Mouse (Mus musculus): ENCODE results near the gene Crybb3. TPM values are rescaled to one million over a fixed set of nuclear protein-coding genes. Genes with fewer than 3 reads are reported as not detected.
"Not testable (repeated sequence)": the region's sequence is repeated elsewhere in the genome, so short reads cannot be mapped to it uniquely, and the experiment has no call there.

The Crybb3 gene
- polyA plus RNA-seq, 1 experiment from 2014 or later: 0.25 TPM

DNA sequence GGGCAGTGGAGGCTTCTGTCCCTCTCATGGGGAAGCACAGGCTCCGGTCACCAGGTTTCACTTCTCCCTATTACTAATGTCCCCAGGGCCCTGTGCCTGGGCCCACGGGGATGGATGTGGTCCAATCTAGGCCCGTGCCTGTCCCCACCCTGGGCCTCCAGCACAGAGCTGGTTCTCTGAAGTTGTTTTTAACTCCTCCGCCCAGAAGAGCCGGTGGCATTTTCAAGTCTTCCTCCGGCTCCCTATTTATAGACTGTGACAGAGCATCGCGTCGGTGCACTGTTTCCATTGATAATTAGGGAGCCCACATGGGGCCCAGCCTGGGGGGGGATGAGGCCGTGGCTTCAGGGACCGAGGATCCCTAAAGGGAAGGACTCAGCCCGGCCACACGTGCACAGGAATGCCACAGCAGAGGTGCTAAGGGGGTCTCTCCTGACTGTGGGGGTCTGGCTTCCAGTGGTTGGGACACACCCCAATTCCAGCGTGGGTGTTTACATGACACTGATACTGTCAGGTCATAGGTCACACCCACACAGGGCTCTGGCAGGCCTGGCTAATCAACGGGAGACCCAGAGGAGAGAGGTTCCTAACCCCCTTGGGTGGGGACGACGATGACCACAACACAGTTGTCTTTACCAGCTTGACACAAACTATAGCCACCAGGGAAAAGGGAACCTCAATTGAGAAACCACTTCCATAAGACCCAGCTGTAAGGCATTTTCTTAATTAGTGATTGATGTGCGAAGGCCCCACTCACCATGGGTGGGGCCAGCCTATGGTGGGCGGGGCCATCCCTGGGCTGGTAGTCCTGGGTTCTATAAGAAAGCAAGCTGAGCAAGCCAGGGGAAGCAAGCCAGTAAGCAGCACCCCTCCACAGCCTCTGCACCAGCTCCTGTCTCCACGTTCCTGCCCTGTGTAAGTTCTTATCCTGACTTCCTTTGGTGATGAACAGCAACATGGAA is 33.2 kb upstream of the Crybb3 start:
- Histone ChIP-seq H3K4me1 (replicated peaks) (peaks cover 73% of the 10 kb centered on the region), H3K36me3 (no peaks in the 10 kb centered on the region), H3K27ac (peak overlapping the region; percentile 56; the same call in 1 of the 2 replicates), H3K4me3 (no peak overlapping the region), H3K27me3 (ENCODE audit: insufficient read depth, poor library complexity, severe bottlenecking) (no peaks in the 10 kb centered on the region), H3K9me3 (no peaks in the 10 kb centered on the region)
- 54% methylated on average over 20 of the region's 20 CpGs for WGBS
- DNase-seq (ENCODE audit: low spot score): no peak

DNA sequence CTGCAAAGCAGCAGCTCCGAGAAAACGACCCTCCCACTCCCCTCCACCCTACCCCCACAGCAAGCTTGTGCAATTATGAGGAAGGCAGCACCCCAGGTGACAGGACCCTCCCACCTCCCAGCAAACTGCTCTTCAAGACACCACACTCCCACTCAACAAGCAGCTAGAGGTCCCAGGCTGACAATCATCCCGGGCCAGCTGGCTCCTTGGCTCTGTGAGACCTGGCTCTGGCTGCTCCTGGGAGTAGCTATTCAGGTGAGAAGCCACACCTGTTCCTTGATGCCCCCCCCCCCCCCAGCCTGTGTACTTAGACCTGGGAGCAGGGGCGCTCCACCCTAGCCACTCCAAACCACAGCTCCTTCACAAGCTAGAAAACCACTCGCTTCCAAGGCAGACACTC is 31.7 kb upstream of the Crybb3 start:
- Histone ChIP-seq H3K27me3 (ENCODE audit: insufficient read depth, poor library complexity, severe bottlenecking) (no peaks in the 10 kb centered on the region), H3K36me3 (no peaks in the 10 kb centered on the region), H3K27ac (peak overlapping the region; percentile 53; the same call in 1 of the 2 replicates), H3K4me3 (no peak overlapping the region), H3K9me3 (no peaks in the 10 kb centered on the region), H3K4me1 (replicated peaks) (peaks cover 60% of the 10 kb centered on the region)
- DNase-seq (ENCODE audit: low spot score): no peak
- 50% methylated on average over 5 of the region's 5 CpGs for WGBS

DNA sequence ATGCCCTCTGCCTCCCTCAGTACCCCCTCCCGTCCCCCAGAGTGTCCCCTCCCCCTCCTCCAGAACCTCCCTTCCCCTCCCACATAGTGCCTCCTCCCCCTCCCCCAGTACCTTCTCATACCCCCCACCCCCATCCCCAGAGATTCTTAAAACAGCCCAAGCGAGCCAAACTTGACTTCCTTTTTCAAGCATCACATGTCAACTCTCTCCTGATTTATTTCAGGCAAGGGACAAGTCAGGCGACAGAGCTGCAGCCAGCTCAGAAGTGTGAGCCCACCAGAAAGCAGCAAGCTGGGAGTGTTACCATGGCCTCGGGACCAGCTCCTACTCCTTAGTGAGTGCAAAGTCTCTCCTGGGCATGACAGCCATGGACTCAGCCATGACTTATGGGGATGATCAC is 30.0 kb upstream of the Crybb3 start:
- no peak for DNase-seq (ENCODE audit: low spot score)
- Histone ChIP-seq H3K9me3 (no peaks in the 10 kb centered on the region), H3K4me3 (no peak overlapping the region), H3K36me3 (no peaks in the 10 kb centered on the region), H3K27ac (peak overlapping the region; percentile 87), H3K27me3 (ENCODE audit: insufficient read depth, poor library complexity, severe bottlenecking) (no peaks in the 10 kb centered on the region), H3K4me1 (replicated peaks) (peaks cover 61% of the 10 kb centered on the region)
- WGBS: 22% methylated on average over 4 of the region's 4 CpGs

DNA sequence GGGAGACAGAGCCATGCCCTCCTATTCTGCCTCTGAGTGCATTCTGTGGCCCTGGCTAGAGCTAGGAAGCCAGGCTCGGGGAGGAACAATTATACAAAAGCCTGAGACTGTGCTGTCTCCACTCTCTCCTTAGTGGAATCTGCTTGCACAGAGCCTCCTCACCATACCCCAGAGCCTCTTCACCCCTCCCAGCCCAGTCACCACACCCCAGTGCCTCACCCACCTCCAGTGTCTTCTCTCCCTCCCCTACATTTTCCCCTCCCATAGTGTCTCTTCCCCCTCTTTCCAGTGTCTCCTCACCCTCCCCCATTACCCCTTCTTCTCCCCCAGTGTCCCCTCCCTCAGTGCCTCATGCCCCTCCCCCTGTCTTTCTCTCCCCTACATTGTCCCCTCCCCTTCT is 29.5 kb upstream of the Crybb3 start:
- H3K4me3 ChIP-seq: peak overlapping the region; percentile 6; the same call in 1 of the 2 replicates
- H3K36me3 ChIP-seq: no peaks in the 10 kb centered on the region
- H3K27ac ChIP-seq: peak overlapping the region; percentile 87
- no peaks in the 10 kb centered on the region for H3K27me3 ChIP-seq (ENCODE audit: insufficient read depth, poor library complexity, severe bottlenecking)
- H3K4me1 ChIP-seq (replicated peaks): peaks cover 57% of the 10 kb centered on the region
- WGBS: 4% methylated on average over 1 of the region's 1 CpGs
- DNase-seq (ENCODE audit: low spot score): no peak
- H3K9me3 ChIP-seq: no peaks in the 10 kb centered on the region

DNA sequence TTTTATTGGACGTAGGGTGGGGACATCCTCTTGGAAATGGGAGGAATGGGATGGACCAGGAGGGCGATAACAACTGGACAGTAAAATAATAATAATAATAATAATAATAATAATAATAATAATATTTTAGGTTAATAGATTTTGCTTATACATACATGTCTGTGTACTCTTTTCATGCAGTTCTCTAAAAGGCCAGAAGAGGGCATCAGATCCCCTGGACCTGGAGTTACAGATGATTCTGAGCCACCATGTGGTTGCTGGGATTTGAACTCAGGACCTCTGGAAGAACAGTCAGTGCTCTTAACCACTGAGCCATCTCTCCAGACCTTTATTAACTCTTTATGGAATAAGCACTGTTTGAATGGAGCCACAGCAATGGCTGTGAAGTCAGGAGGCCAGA is 28.3 kb upstream of the Crybb3 start:
- H3K9me3 ChIP-seq; H3K27ac ChIP-seq; H3K36me3 ChIP-seq; DNase-seq (ENCODE audit: low spot score); H3K4me3 ChIP-seq; H3K27me3 ChIP-seq (ENCODE audit: insufficient read depth, poor library complexity, severe bottlenecking): not testable (repeated sequence)
- peaks cover 47% of the 10 kb centered on the region for H3K4me1 ChIP-seq (replicated peaks)
- WGBS: 87% methylated on average over 2 of the region's 2 CpGs

DNA sequence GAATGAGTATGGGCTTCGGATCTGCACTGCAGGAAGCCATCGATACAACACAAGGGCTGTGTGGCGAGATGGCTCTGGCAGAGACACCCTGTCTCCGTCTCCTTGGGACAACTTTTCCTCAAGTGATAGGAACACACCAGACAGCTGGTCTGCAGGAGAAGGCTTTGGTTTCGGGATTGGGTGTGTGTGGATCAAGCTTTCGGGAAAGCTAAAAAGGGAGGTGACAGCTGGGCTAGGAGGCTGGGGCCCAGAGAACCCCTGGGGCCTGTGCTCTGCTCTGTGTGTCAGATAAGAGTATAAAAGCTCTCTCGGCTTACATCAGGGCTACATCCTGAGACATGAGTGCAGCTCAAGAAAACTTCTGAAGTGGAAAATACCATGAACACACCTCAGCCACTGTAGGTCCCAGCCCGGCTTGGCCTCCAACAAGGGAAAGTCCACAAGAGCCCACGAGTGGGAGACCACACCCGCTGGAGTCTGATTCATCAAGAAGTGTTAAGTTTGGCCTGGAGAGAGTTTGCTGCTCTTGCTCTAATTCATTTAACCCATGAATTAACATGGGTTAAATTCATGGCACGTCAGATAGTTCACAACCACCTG is 26.9 kb upstream of the Crybb3 start:
- H3K27me3 ChIP-seq (ENCODE audit: insufficient read depth, poor library complexity, severe bottlenecking): no peaks in the 10 kb centered on the region
- WGBS: 79% methylated on average over 11 of the region's 11 CpGs
- no peak overlapping the region for H3K27ac ChIP-seq
- peaks cover 37% of the 10 kb centered on the region for H3K4me1 ChIP-seq (replicated peaks)
- DNase-seq (ENCODE audit: low spot score): no peak
- H3K36me3 ChIP-seq: no peaks in the 10 kb centered on the region
- no peak overlapping the region for H3K4me3 ChIP-seq
- H3K9me3 ChIP-seq: no peaks in the 10 kb centered on the region

DNA sequence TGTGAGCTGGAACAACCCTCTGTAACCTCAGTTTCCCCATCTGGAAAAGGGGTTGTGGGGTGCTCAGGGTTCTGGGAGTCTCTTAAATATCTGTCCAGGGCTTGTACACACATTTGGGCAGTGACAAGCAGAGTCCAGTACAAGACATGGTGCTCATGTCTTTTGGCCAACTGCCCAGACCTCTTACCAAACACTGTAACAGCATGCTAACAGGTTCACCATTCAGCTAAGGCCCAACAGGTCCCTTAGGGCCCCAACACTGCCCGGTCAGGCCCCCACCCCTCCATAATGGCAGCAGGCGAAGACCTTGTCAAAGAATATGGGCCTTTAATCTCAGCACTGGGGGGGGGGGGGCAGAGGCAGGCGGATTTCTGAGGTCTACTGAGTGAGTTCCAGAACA is 26.3 kb upstream of the Crybb3 start:
- H3K27ac ChIP-seq: no peak overlapping the region
- no peaks in the 10 kb centered on the region for H3K27me3 ChIP-seq (ENCODE audit: insufficient read depth, poor library complexity, severe bottlenecking)
- DNase-seq (ENCODE audit: low spot score): no peak
- H3K36me3 ChIP-seq: no peaks in the 10 kb centered on the region
- WGBS: 69% methylated on average over 3 of the region's 3 CpGs
- no peaks in the 10 kb centered on the region for H3K9me3 ChIP-seq
- H3K4me3 ChIP-seq: no peak overlapping the region
- H3K4me1 ChIP-seq (replicated peaks): peaks cover 37% of the 10 kb centered on the region

DNA sequence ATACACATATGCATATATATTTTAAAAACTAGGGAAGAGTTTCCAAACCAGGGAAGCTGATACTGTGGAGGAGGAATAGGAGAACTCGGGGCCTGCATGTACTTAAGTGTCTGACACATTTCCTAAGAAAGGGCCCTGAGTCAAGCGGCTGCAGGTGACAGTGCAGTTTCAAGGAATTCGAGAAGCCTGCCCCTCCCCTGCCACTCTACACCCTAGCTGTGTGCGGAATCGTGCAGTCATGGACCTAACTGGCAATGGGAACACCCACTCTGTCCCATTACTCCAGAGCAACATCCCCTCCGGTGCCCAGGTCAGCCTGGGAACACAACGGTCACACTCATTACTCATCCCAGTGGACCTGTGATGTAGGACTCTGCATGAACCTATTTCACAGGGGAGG is 25.2 kb upstream of the Crybb3 start:
- WGBS: 78% methylated on average over 7 of the region's 7 CpGs
- Histone ChIP-seq H3K27me3 (ENCODE audit: insufficient read depth, poor library complexity, severe bottlenecking) (no peaks in the 10 kb centered on the region), H3K9me3 (no peaks in the 10 kb centered on the region), H3K36me3 (no peaks in the 10 kb centered on the region), H3K27ac (no peak overlapping the region), H3K4me3 (no peak overlapping the region), H3K4me1 (replicated peaks) (peaks cover 43% of the 10 kb centered on the region)
- no peak for DNase-seq (ENCODE audit: low spot score)

DNA sequence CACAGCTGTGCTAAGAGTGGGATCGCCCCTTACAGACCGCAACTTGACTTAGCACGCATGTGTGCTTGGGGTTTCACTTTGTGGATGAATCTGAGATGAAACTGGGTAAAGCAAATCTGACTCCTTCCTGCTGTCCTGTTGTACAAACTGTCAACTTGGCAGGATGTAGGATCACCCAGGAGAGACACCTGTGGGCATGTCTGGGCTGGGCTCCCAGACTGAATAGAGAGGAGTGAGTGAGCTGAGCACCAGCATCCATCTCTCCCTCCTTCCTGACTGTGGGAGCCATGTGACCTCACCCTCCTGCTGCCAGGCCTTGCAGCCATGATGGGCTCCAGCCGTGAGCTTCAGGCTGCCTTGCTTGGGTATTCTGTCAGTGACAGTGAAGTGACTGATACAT is 24.1 kb upstream of the Crybb3 start:
- H3K9me3 ChIP-seq: no peaks in the 10 kb centered on the region
- no peaks in the 10 kb centered on the region for H3K36me3 ChIP-seq
- H3K4me3 ChIP-seq: no peak overlapping the region
- no peak overlapping the region for H3K27ac ChIP-seq
- H3K4me1 ChIP-seq (replicated peaks): peaks cover 39% of the 10 kb centered on the region
- WGBS: 89% methylated on average over 4 of the region's 4 CpGs
- no peak for DNase-seq (ENCODE audit: low spot score)
- no peaks in the 10 kb centered on the region for H3K27me3 ChIP-seq (ENCODE audit: insufficient read depth, poor library complexity, severe bottlenecking)

DNA sequence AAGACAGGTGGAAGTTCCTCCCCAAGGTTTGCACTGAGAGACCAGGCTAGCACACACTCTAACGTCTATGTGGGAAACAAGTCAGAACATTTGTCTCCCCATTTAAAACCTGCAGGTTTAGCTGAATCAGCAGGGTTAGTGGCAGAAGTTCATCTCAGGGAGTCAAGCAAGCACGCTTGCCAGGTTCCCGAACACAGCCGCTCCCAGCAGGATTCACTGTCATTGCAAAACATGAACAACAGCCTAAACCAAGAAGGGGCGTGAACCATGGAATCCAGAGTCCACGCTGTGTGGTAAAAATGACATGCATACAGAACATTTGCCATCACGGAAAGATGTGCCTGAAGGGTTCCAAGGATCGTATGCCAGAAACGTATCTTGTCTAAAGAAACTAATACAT is 23.7 kb upstream of the Crybb3 start:
- no peak for DNase-seq (ENCODE audit: low spot score)
- no peaks in the 10 kb centered on the region for H3K36me3 ChIP-seq
- H3K4me1 ChIP-seq (replicated peaks): peaks cover 38% of the 10 kb centered on the region
- H3K9me3 ChIP-seq: no peaks in the 10 kb centered on the region
- no peak overlapping the region for H3K27ac ChIP-seq
- no peak overlapping the region for H3K4me3 ChIP-seq
- WGBS: 81% methylated on average over 9 of the region's 9 CpGs
- H3K27me3 ChIP-seq (ENCODE audit: insufficient read depth, poor library complexity, severe bottlenecking): no peaks in the 10 kb centered on the region

DNA sequence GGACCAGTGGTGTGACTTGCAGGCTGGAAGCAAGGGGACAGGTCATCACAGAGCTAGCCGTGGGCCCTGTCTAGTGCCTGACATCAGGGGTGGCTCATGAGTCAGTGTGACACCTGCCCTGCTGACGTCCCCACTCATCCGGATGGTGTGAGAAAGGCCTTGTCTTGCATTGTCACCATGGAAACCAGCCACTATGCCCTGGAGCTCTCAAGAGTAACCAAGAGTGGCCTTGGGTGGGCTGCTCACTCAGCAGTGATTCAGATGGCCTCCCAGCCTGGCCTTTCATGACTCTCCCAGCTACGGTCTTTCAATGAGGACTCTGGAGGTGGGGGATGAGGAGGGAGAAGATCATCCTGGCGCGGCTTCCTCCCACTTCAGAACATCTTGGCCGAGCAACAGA is 21.1 kb upstream of the Crybb3 start:
- Histone ChIP-seq H3K4me3 (no peak overlapping the region), H3K4me1 (replicated peaks) (peaks cover 38% of the 10 kb centered on the region), H3K27me3 (ENCODE audit: insufficient read depth, poor library complexity, severe bottlenecking) (no peaks in the 10 kb centered on the region), H3K9me3 (no peaks in the 10 kb centered on the region), H3K36me3 (0 out of 2 replicates have a peak, but pooled peaks cover 5% of the 10 kb centered on the region), H3K27ac (peak overlapping the region; percentile 50; the same call in 1 of the 2 replicates)
- WGBS: 41% methylated on average over 7 of the region's 7 CpGs
- DNase-seq (ENCODE audit: low spot score): no peak

DNA sequence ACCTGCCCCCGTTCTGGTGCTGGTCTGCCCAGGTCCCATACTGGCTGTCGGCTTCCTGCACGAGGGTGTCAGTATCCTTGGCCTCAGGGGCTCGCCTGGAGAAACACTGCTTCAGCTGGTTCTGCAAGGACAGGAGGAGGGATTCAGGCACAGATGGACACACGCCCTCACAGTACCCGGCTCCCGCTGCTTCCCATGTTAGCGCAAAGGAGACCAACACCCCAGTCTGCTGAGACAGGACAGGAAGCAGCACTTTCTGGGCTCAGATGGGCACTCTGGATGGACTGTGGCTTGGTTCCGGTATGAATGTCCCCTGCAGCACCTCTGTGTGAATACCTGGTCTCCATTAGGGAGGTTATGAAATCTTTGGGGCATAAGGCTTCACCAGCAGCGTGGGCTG is 20.1 kb upstream of the Crybb3 start:
- no peaks in the 10 kb centered on the region for H3K9me3 ChIP-seq
- no peak overlapping the region for H3K4me3 ChIP-seq
- no peaks in the 10 kb centered on the region for H3K27me3 ChIP-seq (ENCODE audit: insufficient read depth, poor library complexity, severe bottlenecking)
- WGBS: 86% methylated on average over 10 of the region's 10 CpGs
- H3K27ac ChIP-seq: peak overlapping the region; percentile 13; the same call in 1 of the 2 replicates
- peaks cover 11% of the 10 kb centered on the region; the same call in 1 of the 2 replicates for H3K36me3 ChIP-seq
- no peak for DNase-seq (ENCODE audit: low spot score)
- peaks cover 33% of the 10 kb centered on the region for H3K4me1 ChIP-seq (replicated peaks)

DNA sequence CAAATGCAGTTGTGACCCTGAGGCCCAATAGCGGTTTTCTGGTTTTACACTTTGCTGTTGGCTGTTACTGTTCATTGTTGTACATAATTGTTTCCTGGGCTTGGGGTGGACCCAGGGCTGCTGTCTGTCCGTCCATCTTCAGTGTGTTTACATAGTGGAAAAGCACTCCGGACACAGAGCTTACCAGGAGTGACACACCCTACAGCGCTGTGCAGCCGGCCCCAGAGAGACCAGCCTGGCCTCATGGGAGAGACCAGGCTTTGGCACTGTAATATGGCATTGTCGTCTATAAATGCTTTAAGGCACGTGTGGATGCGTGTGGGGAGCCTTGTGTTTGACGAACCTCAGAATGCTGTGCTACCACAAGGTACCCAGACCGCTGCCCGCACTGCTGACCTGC is 19.0 kb upstream of the Crybb3 start:
- Histone ChIP-seq H3K9me3 (no peaks in the 10 kb centered on the region), H3K27me3 (ENCODE audit: insufficient read depth, poor library complexity, severe bottlenecking) (no peaks in the 10 kb centered on the region), H3K27ac (no peak overlapping the region), H3K4me3 (no peak overlapping the region), H3K36me3 (peaks cover 15% of the 10 kb centered on the region), H3K4me1 (replicated peaks) (peaks cover 33% of the 10 kb centered on the region)
- DNase-seq (ENCODE audit: low spot score): no peak
- WGBS: 89% methylated on average over 11 of the region's 11 CpGs
